Mouse (Mus musculus) cerebellum, postnatal 14 days (tissue): ENCODE measurements at regions not wholly inside any gene's neighbourhood (a gene's known extent, or its start where the extent isn't known, plus 50 kb on each side); places are given as distances from the start of the nearest gene placed in this dataset.

Experiments used
- DNase-seq, 2 experiments: peaks; one replicate each; pipeline ENCODE4 v3.0.0; 2021; ENCODE audit warnings: mixed read lengths in 2 of 2

DNA sequence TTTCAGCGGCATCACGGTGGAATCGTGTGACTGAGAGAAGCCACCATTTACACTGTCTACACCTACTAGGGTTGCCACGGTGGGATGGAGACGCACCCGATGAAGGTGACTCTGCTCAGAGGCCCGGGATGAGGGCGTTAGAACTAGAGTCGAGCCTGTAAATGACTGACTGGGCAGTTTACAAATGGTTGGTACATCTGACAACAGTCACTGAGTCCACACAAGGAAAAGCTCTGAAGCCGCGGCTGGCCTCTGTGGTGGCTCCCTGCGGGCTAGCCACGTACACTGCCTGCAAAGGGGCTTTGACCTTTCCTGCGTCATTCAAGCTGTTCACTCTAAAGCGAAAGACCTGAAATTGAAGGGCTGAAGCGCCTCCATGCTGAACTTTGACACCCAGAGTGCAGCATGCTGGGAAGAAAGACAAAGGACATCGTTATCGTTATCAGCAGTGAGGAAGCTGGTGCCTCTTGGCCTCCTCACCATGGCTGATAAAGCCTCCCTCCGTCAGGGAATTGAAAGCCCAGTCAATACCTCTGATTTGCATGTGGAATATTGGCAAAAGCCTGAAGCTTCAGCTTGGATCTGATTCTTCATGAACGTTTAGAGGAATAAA is 462.1 kb upstream of the Arglu1 start:
- no peak for DNase-seq

DNA sequence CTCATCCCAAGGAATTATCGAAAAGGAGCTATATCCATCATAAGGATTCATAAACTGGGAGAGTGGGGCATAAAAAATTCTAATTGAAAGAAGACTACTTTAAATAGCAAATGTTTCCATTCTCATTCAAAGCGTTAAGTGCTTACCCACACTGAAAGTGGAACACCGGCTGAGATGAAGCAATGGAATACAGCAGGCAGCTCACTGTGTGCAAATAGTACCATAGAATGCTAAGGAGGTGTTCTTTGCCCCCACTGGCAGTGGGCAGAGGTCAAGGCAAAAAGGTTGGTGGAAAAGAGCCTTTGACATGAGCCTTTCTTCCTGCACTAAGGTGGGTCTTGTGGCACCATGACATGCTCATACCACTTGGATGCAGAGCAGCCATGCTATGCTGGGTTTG is 454.0 kb upstream of the Arglu1 start:
- no peak for DNase-seq

DNA sequence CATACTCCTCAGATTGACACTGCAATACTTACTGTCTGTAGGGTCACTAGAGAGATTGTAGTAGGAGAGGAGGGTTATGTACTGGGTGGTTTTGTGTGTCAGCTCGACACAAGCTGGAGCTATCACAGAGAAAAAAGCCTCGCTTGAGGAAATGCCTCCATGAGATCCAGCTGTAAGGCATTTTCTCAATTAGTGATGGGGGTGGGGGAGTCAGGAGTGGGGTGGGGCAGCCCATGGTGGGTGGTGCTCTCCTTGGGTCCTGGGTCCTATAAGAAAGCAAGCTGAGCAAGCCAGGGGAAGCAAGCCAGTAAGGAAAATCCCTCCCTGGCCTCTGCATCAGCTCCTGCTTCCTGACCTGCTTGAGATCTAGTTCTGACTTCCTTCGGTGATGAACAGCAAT is 449.5 kb upstream of the Arglu1 start:
- no peak for DNase-seq

DNA sequence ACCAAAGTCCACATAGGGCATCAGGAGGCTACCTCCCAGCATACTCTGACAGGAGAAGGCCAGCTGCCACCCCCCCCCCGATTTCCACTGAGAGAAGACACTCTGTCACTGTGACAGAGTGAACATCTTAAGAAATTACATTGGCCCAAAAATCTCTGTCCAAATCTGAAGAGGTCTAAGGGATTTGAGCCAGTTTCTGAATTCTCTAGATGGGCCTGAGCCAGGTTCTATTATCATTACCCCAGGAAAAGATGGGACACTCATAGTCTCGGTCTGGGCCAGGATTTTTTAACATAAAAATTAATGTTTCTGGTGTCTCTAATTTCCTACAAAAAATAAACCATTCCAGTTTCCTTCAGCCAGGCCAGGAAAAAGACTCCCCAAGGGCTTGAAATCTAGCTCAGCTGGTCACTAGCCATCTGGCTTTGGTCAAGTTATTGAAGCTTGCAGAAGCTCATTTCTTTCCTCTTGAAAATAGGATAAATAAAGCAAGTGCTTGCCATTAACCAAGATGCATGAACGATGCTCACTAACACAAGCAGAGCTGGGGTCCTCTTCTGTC is 448.8 kb upstream of the Arglu1 start:
- DNase-seq, result peak; percentile 34 to 55

DNA sequence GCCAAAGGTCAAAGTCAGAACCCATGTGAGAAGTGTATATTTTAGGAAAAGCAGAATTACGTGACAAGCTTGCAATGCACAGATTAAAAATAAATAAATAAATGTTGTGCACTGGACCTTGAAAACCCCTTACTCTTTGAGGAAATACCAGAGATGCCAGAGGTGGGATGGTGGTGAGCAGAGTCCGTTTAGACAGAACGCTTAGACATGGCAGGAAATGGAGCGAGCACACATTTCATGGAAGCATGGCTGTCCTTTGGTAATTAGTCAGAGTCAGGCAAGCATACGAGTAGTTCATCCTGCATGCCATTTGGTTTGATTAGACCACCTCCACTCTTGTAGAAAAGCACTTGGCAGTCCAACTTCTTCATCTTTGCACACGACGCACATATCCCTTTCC is 443.4 kb upstream of the Arglu1 start:
- DNase-seq, result no peak

DNA sequence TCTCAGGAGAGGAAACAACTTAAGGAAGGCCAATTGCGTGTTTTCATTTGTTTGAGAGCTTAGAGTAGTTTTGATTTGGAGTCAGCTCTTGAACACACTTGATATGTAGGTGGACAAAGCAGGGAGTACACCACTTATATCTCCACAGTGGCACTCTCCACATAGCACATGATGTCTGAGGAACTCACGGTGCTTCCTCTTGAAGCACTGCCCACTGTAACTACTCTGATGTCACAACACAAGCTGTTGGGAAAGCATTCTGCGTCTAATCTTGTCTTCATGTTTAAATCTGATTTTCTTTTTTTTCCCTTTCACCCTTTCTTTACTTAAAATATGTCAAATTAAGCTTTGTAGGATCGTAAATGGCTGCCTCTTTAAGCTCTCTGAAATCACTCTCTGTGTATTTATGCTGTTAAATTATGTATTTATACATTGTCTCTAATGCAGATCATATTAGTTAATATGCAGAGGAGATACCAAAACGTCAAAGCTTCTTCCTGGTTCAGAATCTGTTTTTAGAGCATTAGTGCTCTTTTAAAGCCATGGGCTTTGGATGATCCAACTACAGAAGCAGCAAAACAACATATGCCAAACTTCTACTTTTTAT is 442.4 kb upstream of the Arglu1 start:
- no peak for DNase-seq

DNA sequence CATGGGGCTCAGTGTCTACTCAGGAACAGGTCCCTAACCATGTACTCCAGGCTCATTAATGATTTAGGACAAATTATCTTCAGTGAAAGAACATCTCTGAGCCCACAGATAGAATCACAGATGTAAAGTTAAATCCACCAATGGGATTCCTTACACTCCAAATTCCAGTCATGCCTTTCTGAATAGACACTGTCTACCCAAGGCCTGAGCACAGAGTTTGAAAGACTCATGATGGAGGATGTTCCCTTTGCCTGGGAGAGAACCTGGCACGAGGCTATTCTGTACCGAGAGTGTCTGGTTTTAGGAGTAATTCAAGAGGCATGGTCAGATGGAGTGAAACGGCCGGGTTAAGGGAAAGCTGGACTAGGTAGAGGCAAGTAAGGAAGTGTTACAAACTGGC is 440.9 kb upstream of the Arglu1 start:
- no peak for DNase-seq

DNA sequence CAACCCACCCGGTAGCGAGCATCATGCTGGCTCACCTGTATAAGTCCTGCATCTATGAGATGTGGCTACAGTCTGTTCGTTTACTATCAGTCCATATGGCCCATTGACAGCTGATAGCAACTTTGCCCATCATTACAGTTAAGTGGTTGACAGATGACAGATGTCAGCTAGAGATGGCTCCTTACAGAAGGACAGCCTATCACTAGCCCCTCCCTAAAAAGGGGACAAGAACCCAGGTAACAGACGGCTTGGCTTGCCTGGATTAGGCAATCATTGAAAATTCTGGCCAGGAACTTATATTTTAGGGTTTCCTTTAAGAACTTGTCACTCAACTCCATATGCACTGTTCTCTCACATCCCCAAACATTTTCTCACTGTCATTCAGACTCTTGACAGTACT is 434.2 kb upstream of the Arglu1 start:
- no peak for DNase-seq

DNA sequence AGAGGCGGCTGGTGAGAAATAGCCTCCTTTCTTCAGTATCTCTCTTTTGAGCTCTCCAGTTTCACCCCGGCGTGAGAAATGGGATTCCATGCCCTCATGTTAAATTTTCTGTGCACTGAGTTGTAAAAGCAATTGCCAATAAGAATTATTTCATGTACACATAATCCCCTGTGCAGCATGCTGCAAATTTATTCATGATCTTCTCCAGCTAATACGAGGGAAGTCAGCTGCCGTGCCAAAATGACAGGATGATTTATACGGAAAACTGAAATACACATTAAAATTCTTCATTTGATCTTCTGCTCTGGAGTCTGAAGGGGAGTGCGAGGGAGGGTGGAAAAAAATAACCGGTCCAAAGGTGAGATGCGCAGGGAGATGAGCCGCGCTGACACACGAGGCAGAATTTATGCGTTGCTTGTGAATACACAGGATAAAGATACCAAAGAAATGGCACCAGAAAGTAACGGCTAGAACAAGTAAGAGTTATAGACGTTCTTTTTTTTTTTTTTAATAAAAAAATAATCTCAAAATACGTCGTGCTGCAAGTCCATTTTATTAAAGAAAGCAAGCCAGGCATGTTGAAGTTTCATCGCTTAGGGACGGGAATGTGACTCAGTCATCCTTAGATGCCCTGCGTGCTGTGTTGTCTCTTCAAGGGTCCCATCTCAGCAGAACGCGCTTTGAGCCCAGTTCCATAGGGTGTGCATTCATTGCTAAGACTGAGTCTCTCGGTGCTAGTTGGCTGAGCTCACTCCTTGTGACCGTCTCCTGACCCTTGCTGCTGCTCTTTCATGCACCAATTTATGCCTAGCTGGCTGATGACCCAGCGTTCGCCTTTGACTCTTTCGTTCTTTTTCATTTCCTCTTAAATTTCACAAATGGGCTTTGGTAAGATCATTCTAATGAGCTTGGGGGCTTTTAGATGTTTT is 427.8 kb upstream of the Arglu1 start:
- DNase-seq, result no peak

DNA sequence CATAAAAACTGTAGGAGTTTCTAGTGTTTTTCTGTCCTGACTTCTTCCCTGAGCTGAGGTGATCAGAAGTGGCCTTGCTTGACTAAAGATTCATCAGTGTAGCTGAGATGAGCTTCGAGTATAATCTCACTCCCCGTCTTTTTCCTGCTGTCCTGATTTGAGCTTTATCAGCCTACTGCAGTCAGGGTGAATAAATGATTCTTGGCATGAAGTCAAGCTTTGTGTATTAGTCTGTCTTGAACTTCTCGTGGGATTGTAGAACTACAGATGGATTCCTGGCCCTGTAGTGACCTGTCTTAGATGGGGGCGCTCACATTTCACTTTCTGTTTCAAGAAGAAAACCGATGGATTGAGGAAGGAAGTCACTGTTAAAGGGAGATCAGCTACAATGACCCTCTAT is 405.7 kb upstream of the Arglu1 start:
- no peak for DNase-seq

DNA sequence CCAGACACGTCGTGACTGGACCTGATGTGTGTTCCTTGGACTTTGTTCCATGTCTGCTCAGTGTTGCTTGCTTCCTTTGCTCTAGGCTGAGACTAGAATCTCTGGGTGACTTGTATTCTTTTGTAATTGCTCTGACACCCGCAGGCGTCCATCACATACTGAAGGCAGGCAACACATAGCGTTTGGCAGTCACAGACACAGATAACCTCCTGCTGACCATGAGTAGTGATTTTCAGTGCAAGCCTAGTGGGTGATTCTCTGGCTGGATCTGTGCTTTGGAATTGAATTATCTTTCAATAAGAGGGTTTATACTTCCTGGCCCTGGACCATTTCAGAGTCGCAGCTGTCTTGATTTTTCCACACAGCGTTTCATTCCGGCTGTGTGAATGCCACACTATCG is 403.7 kb upstream of the Arglu1 start:
- DNase-seq, result no peak

DNA sequence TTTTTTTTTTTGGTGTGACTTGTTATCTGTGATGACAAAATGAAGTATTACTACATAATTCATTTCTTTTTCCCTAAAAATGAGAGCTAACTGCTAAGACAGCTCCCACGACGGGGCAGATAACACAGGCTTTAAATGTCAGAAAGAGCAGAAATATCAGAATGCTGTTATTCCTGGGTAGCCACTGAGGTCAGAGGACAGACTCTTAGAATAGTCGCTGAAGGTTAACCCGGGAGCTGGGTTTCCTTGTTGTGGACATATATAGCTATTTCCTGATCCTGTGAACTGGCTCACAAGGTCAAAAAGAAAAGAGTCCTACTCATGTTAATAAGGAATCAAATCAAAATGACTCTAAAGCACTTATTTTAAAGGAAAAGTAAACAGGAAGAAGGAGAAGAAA is 403.0 kb upstream of the Arglu1 start:
- no peak for DNase-seq

DNA sequence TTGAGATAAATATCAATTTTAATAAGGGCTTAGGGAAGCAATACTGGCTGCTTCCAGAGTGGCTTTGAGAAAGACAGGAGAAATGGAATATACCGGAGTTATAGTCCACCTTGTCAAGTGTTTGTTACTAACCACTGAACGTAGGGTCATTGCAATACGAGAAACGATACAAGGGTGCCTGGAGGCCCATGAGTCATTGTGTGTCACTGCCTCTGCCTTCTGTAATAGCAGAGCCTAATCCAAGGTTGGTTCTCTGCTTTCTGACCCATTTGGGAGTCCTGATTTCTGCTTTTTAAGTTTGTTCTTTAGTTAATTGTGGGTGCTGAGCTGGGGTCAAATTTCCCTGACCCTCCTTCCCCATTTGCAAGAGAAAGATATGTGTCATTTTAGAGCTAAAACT is 382.4 kb upstream of the Arglu1 start:
- no peak for DNase-seq

DNA sequence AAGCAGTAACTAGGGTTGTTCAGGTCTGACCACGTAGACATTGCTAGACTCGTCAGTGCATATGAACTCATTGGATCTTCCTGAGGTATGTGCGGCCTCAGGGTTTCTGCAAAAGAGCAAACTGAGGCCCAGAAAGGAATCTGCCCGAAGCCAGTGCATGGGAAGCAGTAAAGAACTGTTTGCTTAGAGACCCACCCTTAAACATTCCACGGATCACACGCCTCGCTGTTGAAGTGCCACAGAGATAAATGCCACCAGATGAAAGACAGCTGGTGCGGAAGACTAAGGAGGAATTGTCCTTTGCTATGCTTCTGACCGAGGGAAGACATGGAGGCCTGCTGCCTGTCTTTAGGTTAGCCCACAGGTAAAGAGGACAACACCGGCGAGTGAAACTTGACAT is 382.0 kb upstream of the Arglu1 start:
- DNase-seq, result no peak

DNA sequence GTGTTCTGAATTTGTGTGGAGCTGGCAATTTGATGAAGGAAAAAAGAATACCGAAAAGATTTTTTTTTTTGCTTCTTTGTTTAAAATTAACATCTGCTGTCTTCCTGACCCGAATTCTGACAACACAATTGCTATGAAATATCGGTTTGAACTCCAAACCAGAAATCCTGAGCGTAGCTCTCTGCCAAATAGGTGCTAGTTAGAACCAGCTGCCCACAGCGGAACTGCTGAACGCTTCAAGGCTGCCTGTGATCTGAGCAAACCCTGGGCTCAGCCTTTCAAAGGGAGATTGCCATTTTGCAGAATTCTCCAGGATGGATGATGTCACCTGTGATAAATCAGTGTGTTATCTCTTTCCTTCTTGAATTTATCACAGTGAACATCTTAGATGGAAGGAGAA is 380.6 kb upstream of the Arglu1 start:
- no peak for DNase-seq

DNA sequence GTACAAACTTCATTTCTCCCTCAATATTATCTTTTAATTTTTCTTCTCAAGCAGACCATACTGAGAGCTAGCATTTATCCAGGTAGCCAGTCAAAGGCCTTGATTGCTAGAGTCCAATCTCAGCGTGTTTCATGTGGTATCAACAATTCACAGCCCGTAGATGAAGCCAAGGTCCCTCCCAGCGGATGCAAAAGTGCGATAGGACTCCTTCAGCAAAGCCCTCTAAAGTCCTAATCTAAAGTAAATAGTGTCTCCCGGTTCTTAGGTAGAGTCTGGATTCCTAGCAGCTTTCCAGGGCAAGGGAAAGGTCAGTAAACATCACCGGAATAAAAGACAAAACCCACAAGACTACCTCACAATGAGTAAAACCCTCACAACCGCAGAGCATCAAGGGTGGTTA is 379.5 kb upstream of the Arglu1 start:
- DNase-seq, result no peak

DNA sequence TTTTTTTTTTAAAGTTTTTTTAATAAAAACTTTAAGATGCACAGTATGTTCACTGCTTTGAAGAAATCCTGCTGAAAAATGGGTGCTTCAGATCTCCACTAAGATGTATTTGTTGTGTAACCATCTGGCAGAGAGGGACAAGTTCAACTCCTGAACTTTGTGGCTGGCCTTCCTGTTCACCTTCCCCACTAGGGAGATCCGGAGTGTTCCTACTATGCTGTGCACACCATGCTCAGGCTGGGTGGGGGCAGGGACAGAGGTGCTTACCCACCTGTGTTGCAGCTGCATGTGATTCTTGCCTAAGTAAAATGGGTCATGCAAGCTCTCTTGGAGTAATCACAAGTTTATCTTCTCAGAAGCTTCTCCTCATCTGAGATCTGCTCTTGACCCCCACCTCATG is 377.4 kb upstream of the Arglu1 start:
- DNase-seq, result no peak

DNA sequence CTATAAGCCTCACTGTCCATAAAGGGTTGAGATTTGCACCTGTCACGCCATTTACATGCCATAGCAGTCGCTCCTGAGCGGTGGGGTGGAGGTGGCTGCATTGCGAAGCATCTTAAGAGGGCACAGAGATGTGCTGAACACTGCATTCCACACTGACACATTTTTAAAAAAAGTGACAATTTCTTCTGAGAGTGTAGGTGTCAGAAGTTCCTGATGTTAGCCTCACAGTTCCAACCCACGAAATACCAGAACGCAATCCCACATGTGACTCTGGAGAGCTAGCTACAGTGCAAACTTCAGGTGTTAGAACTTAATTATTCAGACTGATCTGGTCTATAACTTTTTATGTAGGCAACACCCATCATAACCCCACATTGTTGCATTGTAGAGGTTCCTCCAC is 369.8 kb upstream of the Arglu1 start:
- no peak for DNase-seq

DNA sequence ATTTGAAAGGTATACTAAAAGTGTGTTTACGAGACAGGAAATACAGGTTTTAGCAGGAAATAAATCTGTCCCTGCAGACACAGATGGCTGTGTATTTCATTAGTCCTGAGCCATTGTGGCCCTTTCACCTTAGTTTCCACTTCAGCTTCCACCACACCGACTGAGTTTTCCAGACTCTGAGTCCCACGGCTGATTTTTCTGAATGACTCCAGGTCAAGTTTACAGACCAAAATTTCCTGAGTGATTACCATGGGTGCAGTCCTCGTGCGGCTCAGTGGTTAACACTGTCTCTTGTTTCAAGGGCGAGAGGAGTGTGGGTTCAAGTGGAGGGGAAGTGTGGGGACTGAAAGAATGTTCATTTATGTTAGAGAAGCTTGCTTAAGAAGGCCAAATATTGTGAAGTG is 365.1 kb upstream of the Arglu1 start:
- DNase-seq, result no peak

DNA sequence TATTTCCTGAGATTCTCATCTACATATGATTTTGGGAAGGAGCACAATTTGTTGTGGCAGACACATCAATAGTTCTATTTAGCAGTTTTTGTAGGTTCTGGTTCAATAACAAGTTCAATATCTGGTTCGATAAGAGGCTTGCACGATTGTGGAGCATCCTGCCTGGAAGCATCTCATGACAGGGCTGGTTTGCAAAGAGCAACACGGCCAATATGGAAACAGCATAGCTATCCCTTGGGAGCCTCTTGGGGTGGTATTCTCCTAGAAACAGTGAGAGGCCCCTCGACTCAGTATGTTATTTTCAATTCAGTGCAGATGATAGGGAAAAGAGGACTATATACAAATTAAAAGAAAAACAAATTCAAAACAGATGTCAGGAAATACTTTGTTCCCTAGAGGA is 364.5 kb upstream of the Arglu1 start:
- no peak for DNase-seq

DNA sequence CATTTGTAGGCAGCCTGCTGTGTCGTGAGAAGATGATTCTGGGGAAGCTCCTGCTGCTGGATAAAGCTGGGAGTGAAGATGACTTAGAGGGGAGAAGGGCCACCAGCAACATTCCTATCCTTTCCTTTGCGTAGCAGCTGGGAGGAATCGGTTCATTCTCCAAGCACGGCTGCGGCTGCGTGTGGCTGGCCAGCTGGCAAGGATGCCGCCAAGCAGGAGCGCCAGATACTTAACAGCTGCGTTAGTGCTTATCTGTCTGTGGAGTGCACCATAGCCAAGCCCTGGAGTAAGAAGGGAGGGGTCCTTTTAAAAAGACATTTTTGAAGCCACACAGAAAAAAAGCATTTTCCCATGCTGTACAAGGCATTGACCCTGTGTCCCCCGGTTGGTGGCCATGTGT is 361.4 kb upstream of the Arglu1 start:
- peak; percentile 46 to 63 for DNase-seq

DNA sequence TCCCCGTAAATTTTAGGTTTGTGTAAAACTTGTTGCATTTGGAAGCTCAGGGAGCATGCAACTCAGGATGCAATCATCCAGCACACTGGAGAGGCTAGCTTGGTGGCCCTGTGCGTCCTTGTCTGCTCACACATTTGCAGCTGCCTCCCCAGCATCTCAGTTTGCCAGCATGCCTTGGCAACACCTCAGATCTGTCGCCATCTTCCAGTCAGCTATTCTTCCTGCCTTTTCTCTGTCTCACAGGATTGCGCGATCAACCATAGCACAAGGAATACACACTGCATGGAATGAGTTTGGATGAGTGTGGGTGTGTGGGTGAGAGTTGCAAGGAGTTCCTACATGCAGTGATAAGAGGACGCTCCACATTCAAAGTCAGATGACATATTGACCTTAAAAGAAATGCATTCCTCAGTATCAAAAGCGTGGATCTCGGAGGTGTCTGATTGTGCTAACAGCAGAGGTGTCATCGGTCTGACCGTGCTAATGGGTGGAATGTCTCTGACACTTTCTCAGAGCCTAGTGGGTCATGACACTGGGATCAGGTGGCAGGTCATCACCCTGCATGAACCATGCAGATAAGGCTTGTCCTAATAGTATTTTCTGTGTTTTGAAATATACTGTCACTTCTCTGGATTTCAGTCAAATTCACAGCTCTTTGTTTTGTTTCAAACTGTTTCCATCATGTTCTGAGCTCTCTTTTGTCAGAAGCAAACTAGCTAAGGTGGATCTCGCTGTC is 360.6 kb upstream of the Arglu1 start:
- DNase-seq, result peak in 1 of 2 experiments; percentile 18

DNA sequence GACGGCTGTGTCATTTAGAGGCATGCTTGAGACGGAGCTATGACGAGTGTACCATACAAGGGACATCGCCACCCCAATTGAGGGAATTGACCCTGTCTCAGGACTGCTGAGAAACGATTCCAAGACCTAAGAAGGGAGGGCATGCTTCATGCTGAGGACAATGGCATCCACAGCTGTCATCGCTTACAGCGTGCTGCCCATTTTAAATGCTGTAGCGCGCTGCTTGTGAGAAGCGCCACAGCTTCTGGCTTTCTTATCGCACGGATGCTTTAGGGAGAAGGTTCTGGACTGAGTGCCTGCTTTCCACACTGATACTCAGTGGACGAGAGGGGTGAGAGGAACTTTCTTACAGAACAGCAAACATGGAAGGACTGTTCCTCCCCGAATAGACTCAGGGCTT is 357.8 kb upstream of the Arglu1 start:
- DNase-seq, result no peak
